Mouse (Mus musculus): ENCODE results near the gene Smad3.

GRCm38 (mm10) chr9:63753359-63753758 is 4.4 kb downstream of the Smad3 start:
- TF ChIP-seq CTCF (IDR thresholded peaks at IDR 0.05; ENCODE audit: control insufficient read depth, insufficient read depth, low read length) = no peak
- no peak for TF ChIP-seq POLR2A (IDR thresholded peaks at IDR 0.05; ENCODE audit: borderline replicate concordance, control insufficient read depth, low read depth, low read length)

Data from bone marrow, adult 2 months (tissue).